Mouse (Mus musculus) ES-Bruce4 (cell line): ENCODE measurements around the gene Capzb. TPM values are rescaled to one million over a fixed set of nuclear protein-coding genes. Genes with fewer than 3 reads are reported as not detected.
A peak's percentile ranks its signal among the peaks of the same experiment; 100 is the strongest.

ENCODE experiments used
- H3K27ac ChIP-seq: 2 replicates; pipeline ENCODE4 v1.5.1; 2012; ENCODE audit warnings: low read length, inconsistent platforms; ENCODE audit not compliant: insufficient read depth
- H3K27me3 ChIP-seq: 2 replicates; pipeline ENCODE4 v1.6.1; 2012; ENCODE audit warnings: mild to moderate bottlenecking, low read length, inconsistent platforms; ENCODE audit not compliant: control insufficient read depth, poor library complexity, insufficient read depth, severe bottlenecking
- H3K36me3 ChIP-seq: 2 replicates; pipeline ENCODE4 v1.6.1; 2012; ENCODE audit warnings: inconsistent platforms, mild to moderate bottlenecking, low read length, moderate library complexity; ENCODE audit not compliant: control insufficient read depth, poor library complexity, insufficient read depth, severe bottlenecking
- H3K4me1 ChIP-seq: one replicate; pipeline ENCODE4 v1.8.1; 2011; ENCODE audit warnings: low read length; ENCODE audit not compliant: control insufficient read depth, insufficient read depth
- H3K4me3 ChIP-seq: 2 replicates; pipeline ENCODE4 v1.5.1; 2011; ENCODE audit warnings: low read depth, mild to moderate bottlenecking, low read length
- H3K9ac ChIP-seq: 2 replicates; pipeline ENCODE4 v1.6.1; 2012; ENCODE audit warnings: low read depth, mild to moderate bottlenecking, inconsistent platforms; ENCODE audit not compliant: poor library complexity, severe bottlenecking
- H3K9me3 ChIP-seq: replicated peaks from 2 replicates; pipeline ENCODE4 v1.6.1; 2012; ENCODE audit warnings: mild to moderate bottlenecking, low read length, inconsistent platforms; ENCODE audit not compliant: control insufficient read depth, poor library complexity, insufficient read depth, severe bottlenecking
- CTCF ChIP-seq: IDR thresholded peaks from one replicate; pipeline ENCODE4 v1.8.1; 2011; ENCODE audit warnings: low read depth, low read length
- EP300 ChIP-seq: IDR thresholded peaks from 2 replicates; pipeline ENCODE4 v1.6.1; 2011; ENCODE audit warnings: low read depth, low read length; ENCODE audit not compliant: insufficient read depth
- POLR2A ChIP-seq: IDR thresholded peaks from one replicate; pipeline ENCODE4 v1.8.1; 2011; ENCODE audit warnings: low read length; ENCODE audit not compliant: insufficient read depth
- polyA plus RNA-seq: library from polyadenylated mRNA; stranded (reverse); fragments of >200 nt; gene quantifications from 2 replicates; pipeline ENCODE4 v1.2.4, GENCODE M21; 2011; ENCODE audit warnings: low read depth; ENCODE audit not compliant: missing spikeins, insufficient read depth, insufficient read length

The Capzb gene
- polyA plus RNA-seq, 1 experiment = 299 TPM

DNA sequence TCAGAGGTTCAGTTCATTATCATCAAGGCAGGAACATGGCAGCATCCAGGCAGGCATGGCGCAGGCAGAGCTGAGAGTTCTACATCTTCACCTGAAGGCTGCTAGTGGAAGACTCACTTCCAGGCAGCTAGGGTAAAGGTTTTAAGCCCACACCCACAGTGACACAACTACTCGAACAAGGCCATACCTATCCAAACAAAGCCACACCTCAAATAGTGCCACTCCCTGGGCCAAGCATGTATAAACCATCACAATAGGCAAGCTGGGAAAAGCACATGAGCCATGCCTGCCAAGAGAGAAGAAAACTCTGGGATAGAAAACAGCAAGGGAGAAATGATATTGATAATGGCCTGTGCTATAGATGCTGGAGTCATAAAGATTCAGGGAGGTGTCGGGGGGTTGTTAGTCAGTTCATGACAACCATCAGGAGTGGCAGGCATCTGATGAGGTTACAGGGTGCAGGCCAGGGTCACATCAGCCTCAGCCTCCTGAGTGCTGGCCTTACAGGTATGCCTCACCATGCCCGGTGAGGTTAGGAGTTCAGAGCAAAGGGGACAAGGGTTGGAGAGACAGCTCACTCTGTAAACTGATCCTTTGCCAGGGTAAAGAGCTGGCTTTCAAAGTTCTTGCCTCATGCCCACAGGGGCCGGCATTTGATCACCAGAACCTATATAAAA is 6.8 kb upstream of the Capzb start:
- H3K27me3 ChIP-seq = no peaks in the 10 kb centered on the region
- H3K4me3 ChIP-seq = no peak overlapping the region
- H3K27ac ChIP-seq = no peak overlapping the region
- H3K9me3 ChIP-seq = no peaks in the 10 kb centered on the region
- H3K4me1 ChIP-seq = no peaks in the 10 kb centered on the region
- TF ChIP-seq EP300 = no peak
- TF ChIP-seq POLR2A = no peak
- no peak for TF ChIP-seq CTCF
- H3K36me3 ChIP-seq = no peaks in the 10 kb centered on the region
- H3K9ac ChIP-seq = no peak overlapping the region

DNA sequence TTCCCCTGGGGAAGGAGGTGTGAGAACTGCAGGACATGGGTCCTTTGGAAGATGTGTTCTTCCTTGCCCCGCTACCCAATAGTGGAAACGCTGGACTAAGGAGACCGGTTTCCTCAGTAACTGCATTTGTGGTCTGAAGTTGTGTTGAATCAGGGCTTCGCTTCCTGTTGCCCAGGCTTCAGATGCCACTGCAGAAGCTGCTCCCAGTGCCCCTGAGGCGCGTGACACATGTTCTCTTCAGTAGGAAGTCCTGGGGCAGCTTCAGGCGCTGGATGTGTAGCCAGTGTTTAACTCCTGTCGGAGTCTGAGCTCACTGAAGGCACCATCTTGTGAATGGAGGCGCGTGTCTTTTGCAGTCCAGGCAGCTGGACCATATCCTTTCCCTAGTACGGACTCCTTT is 4.8 kb upstream of the Capzb start:
- Histone ChIP-seq H3K9me3 (no peaks in the 10 kb centered on the region), H3K9ac (no peak overlapping the region), H3K27ac (no peak overlapping the region), H3K4me1 (no peaks in the 10 kb centered on the region), H3K27me3 (no peaks in the 10 kb centered on the region), H3K36me3 (no peaks in the 10 kb centered on the region), H3K4me3 (no peak overlapping the region)
- TF ChIP-seq EP300 (no peak), POLR2A (no peak), CTCF (no peak)

DNA sequence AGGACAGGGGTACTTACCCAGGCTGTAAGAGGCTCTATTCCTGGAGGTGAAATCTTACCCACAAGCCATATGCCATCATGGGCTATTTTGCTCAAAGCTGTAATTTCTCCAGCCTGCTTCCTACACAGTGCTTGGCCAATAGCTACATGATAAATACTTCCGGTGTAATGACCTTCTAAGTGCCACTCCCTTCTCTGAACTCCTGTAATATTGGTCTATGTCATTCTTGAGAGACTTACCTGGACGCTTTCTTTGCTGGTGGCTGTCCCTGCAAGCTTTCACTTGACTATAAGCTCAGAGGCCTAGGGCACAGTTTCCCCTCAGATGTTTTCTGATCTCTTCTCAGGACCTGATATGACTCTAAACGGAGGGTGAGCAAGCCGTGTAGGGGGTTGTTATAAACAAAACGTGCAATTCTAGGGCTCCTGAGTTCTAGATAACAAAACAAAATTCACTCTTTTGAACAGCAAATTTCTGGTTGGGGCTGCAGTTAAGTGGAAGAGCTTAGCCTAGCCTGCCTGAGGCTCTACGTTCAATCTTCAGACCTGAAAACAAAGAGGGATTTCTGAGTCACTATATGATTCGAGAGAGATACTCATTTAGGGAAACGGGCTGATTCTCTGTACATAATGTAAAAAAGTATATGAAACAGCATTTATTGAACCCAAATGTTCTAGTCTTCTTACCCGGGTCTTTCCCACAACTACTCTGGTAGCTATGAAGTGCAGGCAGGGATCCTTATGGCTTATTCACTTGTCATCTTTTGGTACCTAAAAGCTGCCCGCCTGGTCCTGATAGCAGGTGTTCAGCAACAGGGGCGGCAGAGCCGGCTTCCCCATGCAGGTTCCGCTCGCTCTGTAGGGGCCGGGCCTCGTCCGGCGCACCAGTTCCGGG is 847 bp upstream of the Capzb start:
- no peaks in the 10 kb centered on the region for H3K27me3 ChIP-seq
- TF ChIP-seq CTCF = no peak
- no peak for TF ChIP-seq POLR2A
- no peak for TF ChIP-seq EP300
- no peaks in the 10 kb centered on the region for H3K9me3 ChIP-seq
- H3K27ac ChIP-seq = no peak overlapping the region
- no peaks in the 10 kb centered on the region for H3K36me3 ChIP-seq
- peak overlapping the region; percentile 96 for H3K9ac ChIP-seq
- peak overlapping the region; percentile 77 for H3K4me3 ChIP-seq
- H3K4me1 ChIP-seq = peaks cover 4% of the 10 kb centered on the region

DNA sequence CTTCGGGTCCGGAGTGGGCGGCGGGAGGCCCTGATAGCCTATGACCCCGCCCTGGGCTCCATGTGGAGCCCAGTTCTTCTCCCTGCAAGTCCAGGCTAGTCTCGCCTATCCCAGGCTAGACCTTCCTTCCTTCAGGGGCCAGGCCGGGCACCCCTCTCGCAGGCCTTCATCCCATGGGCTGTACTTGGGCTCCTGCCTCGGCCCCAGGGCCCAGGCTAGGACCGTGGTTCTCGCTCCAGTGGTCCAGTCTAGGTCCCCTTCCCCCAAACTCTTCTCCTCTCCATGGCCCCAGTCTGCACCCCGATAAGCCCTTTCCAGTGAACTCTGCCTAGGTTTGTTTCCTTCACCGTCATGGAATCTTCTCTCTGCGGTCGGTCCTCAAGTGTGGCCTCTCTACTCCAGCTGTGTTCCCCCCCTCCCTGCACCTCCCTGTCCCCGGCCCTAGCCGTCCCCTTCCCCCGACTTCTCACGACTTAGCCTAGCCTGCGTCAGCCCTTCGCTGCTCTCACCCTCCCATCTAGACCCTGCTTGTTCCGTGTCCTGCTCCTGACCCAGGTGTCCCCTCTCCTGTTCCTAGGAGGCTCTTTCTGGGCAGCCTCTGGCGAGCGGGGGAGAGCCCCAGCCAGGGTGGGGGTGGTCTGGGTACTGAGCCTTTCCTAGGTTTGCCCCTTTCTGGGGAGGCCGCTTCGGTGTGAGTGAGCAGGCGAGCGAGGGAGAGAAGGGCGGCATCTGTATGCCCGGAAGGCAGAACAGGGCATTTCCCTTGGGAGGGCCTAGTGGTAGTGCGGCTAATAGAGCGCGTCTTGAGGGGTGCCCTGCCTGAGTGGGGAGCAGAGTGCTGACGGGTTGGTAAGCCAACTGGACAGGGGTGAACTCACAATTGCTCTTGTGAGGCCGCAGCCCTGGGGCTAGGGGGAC is 736 bp downstream of the Capzb start:
- Histone ChIP-seq H3K27ac (peak overlapping the region; percentile 69), H3K4me1 (peaks cover 7% of the 10 kb centered on the region), H3K27me3 (no peaks in the 10 kb centered on the region), H3K4me3 (peak overlapping the region; percentile 98), H3K9me3 (no peaks in the 10 kb centered on the region), H3K36me3 (no peaks in the 10 kb centered on the region), H3K9ac (peak overlapping the region; percentile 96)
- no peak for TF ChIP-seq POLR2A
- no peak for TF ChIP-seq EP300
- TF ChIP-seq CTCF = no peak

DNA sequence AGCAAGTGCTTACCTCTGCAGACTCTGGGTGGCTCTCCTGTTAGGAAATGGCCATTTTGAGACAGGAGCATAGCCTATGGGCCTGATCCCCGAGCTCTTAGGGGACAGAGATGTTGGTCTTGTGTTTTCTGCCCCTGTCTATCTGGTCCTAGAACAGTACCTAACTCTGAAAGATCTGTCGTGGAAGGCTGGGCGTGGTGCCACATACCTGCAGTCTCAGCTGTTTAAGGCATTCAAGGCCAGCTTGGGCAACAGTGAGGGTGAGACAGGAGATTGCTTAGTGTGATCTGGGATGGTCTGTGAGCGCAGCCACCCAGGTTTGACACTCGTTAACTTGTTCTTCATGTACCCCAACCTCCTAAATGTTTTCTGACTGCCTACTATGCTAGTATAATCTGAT is 2.4 kb downstream of the Capzb start:
- no peak overlapping the region for H3K4me3 ChIP-seq
- TF ChIP-seq CTCF = no peak
- TF ChIP-seq POLR2A = no peak
- no peak for TF ChIP-seq EP300
- no peak overlapping the region for H3K9ac ChIP-seq

More for the DNA sequence above, 2.4 kb downstream of the Capzb start:
- no peaks in the 10 kb centered on the region for H3K9me3 ChIP-seq
- H3K27ac ChIP-seq = no peak overlapping the region
- peaks cover 4% of the 10 kb centered on the region; the same call in 1 of the 2 replicates for H3K36me3 ChIP-seq
- no peaks in the 10 kb centered on the region for H3K27me3 ChIP-seq
- H3K4me1 ChIP-seq = peaks cover 17% of the 10 kb centered on the region
